18 mouse cellular contexts compared by ENCODE assay signal in genomic region chr14:118659230-118659629, GRCm38 (mm10).
"Had no signal": no experiment of that assay in that cellular context is flagged by ENCODE, and none has a peak within 500 bp of the region (broad histone marks: within the 10 kb centered on the region; RNA-seq: fewer than 3 reads in every experiment).

No protein-coding gene starts in this region.

- H3K4me3 ChIP-seq: layer of hippocampus, adult 2 months; limb, embryonic 10.5 days; limb, embryonic 13.5 days; liver, embryonic 13.5 days; midbrain, embryonic 13.5 days; myocyte; neural tube, embryonic 13.5 days had no signal

- DNase-seq: kidney, adult 2 months; kidney, postnatal 25 days; layer of hippocampus, adult 9-11 months; liver; liver, embryonic 13.5 days; lung, embryonic 14.5 days; lung, postnatal 10 days; thymus, adult 18-20 months; thymus, postnatal 14 days had no signal

- H3K36me3 ChIP-seq: limb, embryonic 10.5 days; limb, embryonic 13.5 days; liver, embryonic 13.5 days; midbrain, embryonic 13.5 days; neural tube, embryonic 13.5 days had no signal

- H3K27me3 ChIP-seq: limb, embryonic 13.5 days; liver, embryonic 13.5 days; midbrain, embryonic 13.5 days; neural tube, embryonic 13.5 days had no signal

- ATAC-seq: intestine, postnatal 0 days; midbrain, embryonic 13.5 days; midbrain, embryonic 16.5 days had no signal

- H3K9me3 ChIP-seq: limb, embryonic 10.5 days; limb, embryonic 13.5 days; liver, embryonic 13.5 days; midbrain, embryonic 13.5 days; neural tube, embryonic 13.5 days had no signal

- H3K4me2 ChIP-seq: limb, embryonic 13.5 days; liver, embryonic 13.5 days; lung, embryonic 14.5 days; midbrain, embryonic 13.5 days; neural tube, embryonic 13.5 days had no signal

- H3K27ac ChIP-seq: kidney, postnatal 0 days; layer of hippocampus, adult 2 months; limb, embryonic 10.5 days; limb, embryonic 13.5 days; liver, embryonic 13.5 days; midbrain, embryonic 13.5 days; neural tube, embryonic 13.5 days had no signal

- H3K9ac ChIP-seq: limb, embryonic 13.5 days; liver, embryonic 13.5 days; lung, embryonic 14.5 days; midbrain, embryonic 13.5 days; neural tube, embryonic 13.5 days had no signal
